Mouse (Mus musculus): ENCODE results near the gene Wnt5b. TPM values are rescaled to one million over a fixed set of nuclear protein-coding genes. Genes with fewer than 3 reads are reported as not detected.

Gene Wnt5b
- polyA plus RNA-seq, 1 experiment from 2014 or later: 12.9 TPM

GRCm38 (mm10) chr6:119480706-119481331, 63.3 kb downstream of the Wnt5b start:
- peak overlapping the region; percentile 94 for H3K9ac ChIP-seq (replicated peaks; ENCODE audit: low read length)
- peaks cover 4% of the 10 kb centered on the region for H3K4me1 ChIP-seq (ENCODE audit: control insufficient read depth, insufficient read depth, low read length)
- no peaks in the 10 kb centered on the region for H3K9me3 ChIP-seq (replicated peaks; ENCODE audit: control insufficient read depth, low read length)
- H3K4me2 ChIP-seq (ENCODE audit: low read depth, low read length): peak overlapping the region; percentile 88
- DNase-seq (ENCODE audit: low spot score): peak; percentile 53
- ATAC-seq (replicated peaks; ENCODE audit: insufficient number of reproducible peaks, low FRiP score, low TSS enrichment, low read depth): peak; percentile 31; the same call in 1 of the 2 replicates
- H3K27ac ChIP-seq (replicated peaks; ENCODE audit: low read depth, low read length): no peak overlapping the region
- 2% methylated on average over 31 of the region's 33 CpGs for WGBS
- H3K4me3 ChIP-seq (ENCODE audit: low read depth, low read length): peak overlapping the region; percentile 85
- H3K27me3 ChIP-seq (ENCODE audit: control insufficient read depth, insufficient read depth, low read length): no peaks in the 10 kb centered on the region
- 0 out of 2 replicates have a peak, but pooled peaks cover 2% of the 10 kb centered on the region for H3K36me3 ChIP-seq (replicated peaks; ENCODE audit: control insufficient read depth, insufficient read depth, low read depth, low read length)

- peak overlapping the region; percentile 98 for H3K27ac ChIP-seq (replicated peaks; ENCODE audit: low read depth, low read length)
- ATAC-seq (replicated peaks; ENCODE audit: insufficient number of reproducible peaks, low FRiP score, low TSS enrichment, low read depth): peak; percentile 4; the same call in 1 of the 2 replicates
- H3K4me1 ChIP-seq (ENCODE audit: control insufficient read depth, insufficient read depth, low read length): peaks cover 4% of the 10 kb centered on the region
- WGBS: under 1% methylated on average over 69 of the region's 70 CpGs
- H3K36me3 ChIP-seq (replicated peaks; ENCODE audit: control insufficient read depth, insufficient read depth, low read depth, low read length): 0 out of 2 replicates have a peak, but pooled peaks cover 2% of the 10 kb centered on the region
- peak overlapping the region; percentile 85 for H3K4me3 ChIP-seq (ENCODE audit: low read depth, low read length)
- peak; percentile 60 for DNase-seq (ENCODE audit: low spot score)
- H3K4me2 ChIP-seq (ENCODE audit: low read depth, low read length): peak overlapping the region; percentile 88
- H3K9me3 ChIP-seq (replicated peaks; ENCODE audit: control insufficient read depth, low read length): no peaks in the 10 kb centered on the region
- no peaks in the 10 kb centered on the region for H3K27me3 ChIP-seq (ENCODE audit: control insufficient read depth, insufficient read depth, low read length)
- peak overlapping the region; percentile 94 for H3K9ac ChIP-seq (replicated peaks; ENCODE audit: low read length)
These were observed 64.1 kb downstream of the Wnt5b start for GRCm38 (mm10) chr6:119479876-119480705.

- DNase-seq (ENCODE audit: low spot score) (no peak), ATAC-seq (replicated peaks; ENCODE audit: insufficient number of reproducible peaks, low FRiP score, low TSS enrichment, low read depth) (peak; percentile 67)
- 0% methylated on average over 44 of the region's 101 CpGs for WGBS
- no peaks in the 10 kb centered on the region for H3K27me3 ChIP-seq (ENCODE audit: control insufficient read depth, insufficient read depth, low read length)
- peak within 1 kb of the TSS; percentile 94 for H3K9ac ChIP-seq (replicated peaks; ENCODE audit: low read length)
- peak within 1 kb of the TSS; percentile 98 for H3K27ac ChIP-seq (replicated peaks; ENCODE audit: low read depth, low read length)
- H3K4me2 ChIP-seq (ENCODE audit: low read depth, low read length): peak within 1 kb of the TSS; percentile 88
- H3K9me3 ChIP-seq (replicated peaks; ENCODE audit: control insufficient read depth, low read length): no peaks in the 10 kb centered on the region
- H3K4me3 ChIP-seq (ENCODE audit: low read depth, low read length): peak within 1 kb of the TSS; percentile 85
- peaks cover 4% of the 10 kb centered on the region for H3K4me1 ChIP-seq (ENCODE audit: control insufficient read depth, insufficient read depth, low read length)
- H3K36me3 ChIP-seq (replicated peaks; ENCODE audit: control insufficient read depth, insufficient read depth, low read depth, low read length): 0 out of 2 replicates have a peak, but pooled peaks cover 2% of the 10 kb centered on the region
These were observed 64.7 kb downstream of the Wnt5b start, which contains the start of gene Fbxl14 for GRCm38 (mm10) chr6:119479343-119479875. TSS of gene Fbxl14 (plus strand) at chr6:119479668.

- peak overlapping the region; percentile 85 for H3K4me3 ChIP-seq (ENCODE audit: low read depth, low read length)
- ATAC-seq (replicated peaks; ENCODE audit: insufficient number of reproducible peaks, low FRiP score, low TSS enrichment, low read depth): peak; percentile 92
- 2% methylated on average over 42 of the region's 49 CpGs for WGBS
- H3K4me1 ChIP-seq (ENCODE audit: control insufficient read depth, insufficient read depth, low read length): peaks cover 4% of the 10 kb centered on the region
- H3K9ac ChIP-seq (replicated peaks; ENCODE audit: low read length): peak overlapping the region; percentile 94
- no peaks in the 10 kb centered on the region for H3K9me3 ChIP-seq (replicated peaks; ENCODE audit: control insufficient read depth, low read length)
- peak overlapping the region; percentile 68 for H3K4me2 ChIP-seq (ENCODE audit: low read depth, low read length)
- H3K36me3 ChIP-seq (replicated peaks; ENCODE audit: control insufficient read depth, insufficient read depth, low read depth, low read length): 0 out of 2 replicates have a peak, but pooled peaks cover 2% of the 10 kb centered on the region
- H3K27ac ChIP-seq (replicated peaks; ENCODE audit: low read depth, low read length): peak overlapping the region; percentile 98
- H3K27me3 ChIP-seq (ENCODE audit: control insufficient read depth, insufficient read depth, low read length): no peaks in the 10 kb centered on the region
- peak; percentile 95 for DNase-seq (ENCODE audit: low spot score)
These were observed 65.4 kb downstream of the Wnt5b start for GRCm38 (mm10) chr6:119478560-119479342.

- WGBS: 41% methylated on average over 13 of the region's 13 CpGs
- no peaks in the 10 kb centered on the region for H3K27me3 ChIP-seq (ENCODE audit: control insufficient read depth, insufficient read depth, low read length)
- no peak overlapping the region; the same call in 1 of the 2 replicates for H3K4me2 ChIP-seq (ENCODE audit: low read depth, low read length)
- no peak overlapping the region for H3K27ac ChIP-seq (replicated peaks; ENCODE audit: low read depth, low read length)
- no peaks in the 10 kb centered on the region for H3K36me3 ChIP-seq (replicated peaks; ENCODE audit: control insufficient read depth, insufficient read depth, low read depth, low read length)
- no peaks in the 10 kb centered on the region; the same call in 1 of the 2 replicates for H3K4me1 ChIP-seq (ENCODE audit: control insufficient read depth, insufficient read depth, low read length)
- H3K9me3 ChIP-seq (replicated peaks; ENCODE audit: control insufficient read depth, low read length): no peaks in the 10 kb centered on the region
- H3K9ac ChIP-seq (replicated peaks; ENCODE audit: low read length): no peak overlapping the region
- no peak overlapping the region for H3K4me3 ChIP-seq (ENCODE audit: low read depth, low read length)
- DNase-seq (ENCODE audit: low spot score) (no peak), ATAC-seq (replicated peaks; ENCODE audit: insufficient number of reproducible peaks, low FRiP score, low TSS enrichment, low read depth) (no peak)
These were observed 66.3 kb downstream of the Wnt5b start for GRCm38 (mm10) chr6:119477686-119478310.

- Histone ChIP-seq H3K27me3 (ENCODE audit: control insufficient read depth, insufficient read depth, low read length) (no peaks in the 10 kb centered on the region), H3K4me1 (ENCODE audit: control insufficient read depth, insufficient read depth, low read length) (no peaks in the 10 kb centered on the region), H3K4me2 (ENCODE audit: low read depth, low read length) (no peak overlapping the region), H3K36me3 (replicated peaks; ENCODE audit: control insufficient read depth, insufficient read depth, low read depth, low read length) (no peaks in the 10 kb centered on the region), H3K4me3 (ENCODE audit: low read depth, low read length) (no peak overlapping the region), H3K9ac (replicated peaks; ENCODE audit: low read length) (no peak overlapping the region), H3K9me3 (replicated peaks; ENCODE audit: control insufficient read depth, low read length) (no peaks in the 10 kb centered on the region), H3K27ac (replicated peaks; ENCODE audit: low read depth, low read length) (no peak overlapping the region)
- 84% methylated on average over 6 of the region's 6 CpGs for WGBS
- ATAC-seq (replicated peaks; ENCODE audit: insufficient number of reproducible peaks, low FRiP score, low TSS enrichment, low read depth): no peak
- DNase-seq (ENCODE audit: low spot score): no peak
These were observed 68.2 kb downstream of the Wnt5b start for GRCm38 (mm10) chr6:119475988-119476387.

GRCm38 (mm10) chr6:119473992-119474391, 70.2 kb downstream of the Wnt5b start:
- Histone ChIP-seq H3K9me3 (replicated peaks; ENCODE audit: control insufficient read depth, low read length) (no peaks in the 10 kb centered on the region), H3K36me3 (replicated peaks; ENCODE audit: control insufficient read depth, insufficient read depth, low read depth, low read length) (no peaks in the 10 kb centered on the region), H3K4me1 (ENCODE audit: control insufficient read depth, insufficient read depth, low read length) (no peaks in the 10 kb centered on the region), H3K9ac (replicated peaks; ENCODE audit: low read length) (no peak overlapping the region), H3K4me3 (ENCODE audit: low read depth, low read length) (no peak overlapping the region), H3K27me3 (ENCODE audit: control insufficient read depth, insufficient read depth, low read length) (no peaks in the 10 kb centered on the region), H3K27ac (replicated peaks; ENCODE audit: low read depth, low read length) (no peak overlapping the region), H3K4me2 (ENCODE audit: low read depth, low read length) (no peak overlapping the region)
- WGBS: 89% methylated on average over 4 of the region's 4 CpGs
- DNase-seq (ENCODE audit: low spot score): no peak
- ATAC-seq (replicated peaks; ENCODE audit: insufficient number of reproducible peaks, low FRiP score, low TSS enrichment, low read depth): no peak
